Mouse (Mus musculus) kidney, postnatal 0 days (tissue): ENCODE measurements at regions not wholly inside any gene's neighbourhood (a gene's known extent, or its start where the extent isn't known, plus 50 kb on each side); places are given as distances from the start of the nearest gene placed in this dataset.

Experiments used
- ATAC-seq: fragments of 200-750 bp; cut with Nextera tagmentation; replicated peaks from 2 replicates; pipeline ENCODE4 v1.8.0; 2017; ENCODE audit warnings: low read depth, moderate number of reproducible peaks, moderate TSS enrichment, moderate library complexity; ENCODE audit not compliant: low FRiP score
- DNase-seq: peaks from one replicate; pipeline ENCODE4 v3.0.0-alpha.2; 2016; ENCODE audit warnings: low spot score
- H3K27ac ChIP-seq: fragments of 300-500 bp; sonication (generic); 2 replicates; pipeline ENCODE4 v1.5.1; 2014; ENCODE audit warnings: mild to moderate bottlenecking
- H3K27me3 ChIP-seq: fragments of 300-500 bp; sonication (generic); 2 replicates; pipeline ENCODE4 v1.6.1; 2014; ENCODE audit warnings: low read length, mixed read lengths; ENCODE audit not compliant: insufficient read depth
- H3K36me3 ChIP-seq: fragments of 300-500 bp; sonication (generic); 2 replicates; pipeline ENCODE4 v1.6.1; 2014; ENCODE audit warnings: low read length, mixed read lengths; ENCODE audit not compliant: insufficient read depth
- H3K4me1 ChIP-seq: fragments of 300-500 bp; sonication (generic); replicated peaks from 2 replicates; pipeline ENCODE4 v1.6.1; 2014; ENCODE audit warnings: antibody characterized with exemption, low read length, mixed read lengths; ENCODE audit not compliant: insufficient read depth
- H3K4me2 ChIP-seq: fragments of 300-500 bp; sonication (generic); 2 replicates; pipeline ENCODE4 v1.6.1; 2014; ENCODE audit warnings: mild to moderate bottlenecking, low read length, moderate library complexity, mixed read lengths
- H3K4me3 ChIP-seq: fragments of 300-500 bp; sonication (generic); replicated peaks from 2 replicates; pipeline ENCODE4 v1.5.1; 2014; ENCODE audit warnings: low read depth, low read length
- H3K9ac ChIP-seq: fragments of 300-500 bp; sonication (generic); 2 replicates; pipeline ENCODE4 v1.6.1; 2014; ENCODE audit warnings: low read depth, low read length
- H3K9me3 ChIP-seq: fragments of 300-500 bp; sonication (generic); replicated peaks from 2 replicates; pipeline ENCODE4 v1.6.1; 2016; ENCODE audit warnings: low read length, inconsistent platforms, mixed read lengths
- CTCF ChIP-seq: IDR thresholded peaks from 2 replicates; pipeline ENCODE4 v1.5.1; 2016; ENCODE audit warnings: antibody characterized with exemption, low read depth, mild to moderate bottlenecking, moderate library complexity
- WGBS: fragments of 180-500 bp; shearing (Covaris S2); extraction: QIAGEN DNeasy Blood & Tissue Kit; methylation state at CpG from one replicate; pipeline ENCODE4 v1.1.7; 2014; 5-methylcytosine and 5-hydroxymethylcytosine counted together

GRCm38 (mm10) chr14:106581886-106582285 is 475.9 kb downstream of the Trim52 start:
- Histone ChIP-seq H3K4me3 (no peak overlapping the region), H3K27me3 (no peaks in the 10 kb centered on the region), H3K4me1 (no peaks in the 10 kb centered on the region), H3K9me3 (no peaks in the 10 kb centered on the region), H3K36me3 (no peaks in the 10 kb centered on the region), H3K27ac (no peak overlapping the region), H3K4me2 (no peak overlapping the region), H3K9ac (no peak overlapping the region)
- no peak for ATAC-seq
- DNase-seq, result no peak
- WGBS, result 83% methylated on average over 6 of the region's 6 CpGs
- no peak for TF ChIP-seq CTCF

- DNase-seq (no peak), ATAC-seq (no peak)
- H3K4me1 ChIP-seq, result no peaks in the 10 kb centered on the region
- no peak overlapping the region for H3K9ac ChIP-seq
- 79% methylated on average over 9 of the region's 9 CpGs for WGBS
- H3K36me3 ChIP-seq, result no peaks in the 10 kb centered on the region
- no peaks in the 10 kb centered on the region for H3K9me3 ChIP-seq
- H3K27ac ChIP-seq, result no peak overlapping the region
- no peak overlapping the region for H3K4me2 ChIP-seq
- H3K4me3 ChIP-seq, result no peak overlapping the region
- no peak for TF ChIP-seq CTCF
- H3K27me3 ChIP-seq, result no peaks in the 10 kb centered on the region
These were observed 487.4 kb downstream of the Trim52 start for GRCm38 (mm10) chr14:106593352-106593751.

- Histone ChIP-seq H3K4me3 (no peak overlapping the region), H3K27ac (no peak overlapping the region), H3K9ac (no peak overlapping the region), H3K4me2 (no peak overlapping the region), H3K36me3 (no peaks in the 10 kb centered on the region), H3K4me1 (no peaks in the 10 kb centered on the region), H3K27me3 (no peaks in the 10 kb centered on the region), H3K9me3 (no peaks in the 10 kb centered on the region)
- DNase-seq (no peak), ATAC-seq (no peak)
- TF ChIP-seq CTCF, result no peak
- WGBS, result 60% methylated on average over 3 of the region's 3 CpGs
These were observed 488.0 kb downstream of the Trim52 start for GRCm38 (mm10) chr14:106593980-106594379.

- DNase-seq (peak; percentile 48), ATAC-seq (no peak)
- Histone ChIP-seq H3K9me3 (no peaks in the 10 kb centered on the region), H3K9ac (no peak overlapping the region), H3K27me3 (no peaks in the 10 kb centered on the region), H3K4me1 (no peaks in the 10 kb centered on the region), H3K27ac (no peak overlapping the region), H3K36me3 (no peaks in the 10 kb centered on the region), H3K4me2 (no peak overlapping the region), H3K4me3 (no peak overlapping the region)
- WGBS, result 13% methylated on average over 3 of the region's 3 CpGs
- peak; percentile 81 for TF ChIP-seq CTCF
These were observed 501.0 kb downstream of the Trim52 start for GRCm38 (mm10) chr14:106607041-106607440.

GRCm38 (mm10) chr14:106608341-106608927 is 502.4 kb downstream of the Trim52 start:
- ATAC-seq (no peak), DNase-seq (no peak)
- no peak for TF ChIP-seq CTCF
- WGBS, result 60% methylated on average over 7 of the region's 7 CpGs
- no peak overlapping the region for H3K9ac ChIP-seq
- no peak overlapping the region for H3K4me2 ChIP-seq
- no peak overlapping the region for H3K4me3 ChIP-seq
- no peaks in the 10 kb centered on the region for H3K9me3 ChIP-seq
- H3K27me3 ChIP-seq, result no peaks in the 10 kb centered on the region
- no peaks in the 10 kb centered on the region for H3K4me1 ChIP-seq
- no peaks in the 10 kb centered on the region for H3K36me3 ChIP-seq
- no peak overlapping the region for H3K27ac ChIP-seq
